Mouse (Mus musculus): ENCODE measurements around the gene Aimp2.

Aimp2 gene

GRCm38 (mm10) chr5:143897635-143898330 is 11.9 kb downstream of the Aimp2 start, which contains the start of gene Ankrd61:
Gene Ankrd61, minus strand, starts transcription at chr5:143897685.
- no peak for DNase-seq

GRCm38 (mm10) chr5:143893396-143893795 is 16.3 kb downstream of the Aimp2 start:
- no peak for DNase-seq

- DNase-seq: no peak
Observed at GRCm38 (mm10) chr5:143892255-143892886, 17.3 kb downstream of the Aimp2 start.

- no peak for DNase-seq
Observed at GRCm38 (mm10) chr5:143890741-143891140, 18.9 kb downstream of the Aimp2 start.

- DNase-seq: no peak
Observed at GRCm38 (mm10) chr5:143885274-143885673, 24.4 kb downstream of the Aimp2 start.

GRCm38 (mm10) chr5:143874571-143874970 is 35.1 kb downstream of the Aimp2 start:
- DNase-seq: no peak

- DNase-seq: no peak
Observed at GRCm38 (mm10) chr5:143871547-143872169, 38.0 kb downstream of the Aimp2 start.

All from cerebellum, postnatal 25 days (tissue).